Mouse (Mus musculus) layer of hippocampus, postnatal 10 days (tissue): ENCODE data around the gene Wls. TPM values are rescaled to one million over a fixed set of nuclear protein-coding genes. Genes with fewer than 3 reads are reported as not detected.
A peak's percentile ranks its signal among the peaks of the same experiment; 100 is the strongest.

Experiments used
- DNase-seq, 2 experiments: peaks; one replicate each; pipeline ENCODE4 v3.0.0; 2021; ENCODE audit warnings: low spot score in 2 of 2
- long read RNA-seq: library from polyadenylated mRNA; stranded (forward); transcript quantifications from one replicate; pipeline ENCODE4 v2.0.0, GENCODE M21; 2023
- total RNA-seq, 2 experiments: library from RNA; stranded (reverse); gene quantifications; 2 replicates each; pipeline ENCODE4 v1.2.3; 2021

Gene Wls
- total RNA-seq, result 10 to 100 TPM; 21.6 to 25.0 TPM
- long read RNA-seq, transcript Wls-201 (12 exons, 3,559 nt), result major isoform, 20 of 23 reads
- long read RNA-seq, partial matches to known transcripts, result 0 of 23 reads
- long read RNA-seq, other reads (novel, unspliced or antisense), result 2 of 23 reads

GRCm38 (mm10) chr3:159839481-159839880 lies at the start of gene Wls:
TSS of gene Wls (plus strand) at chr3:159839672.
- peak; percentile 36 to 44 for DNase-seq

GRCm38 (mm10) chr3:159789781-159790180 lies 49.7 kb upstream of the Wls start:
- no peak for DNase-seq

- DNase-seq, result no peak
These were observed 7.9 kb upstream of the Wls start for GRCm38 (mm10) chr3:159831535-159831934.

- peak; percentile 20 to 46 for DNase-seq
These were observed 737 bp downstream of the Wls start for GRCm38 (mm10) chr3:159840002-159840816.

GRCm38 (mm10) chr3:159840817-159841390 lies 1.4 kb downstream of the Wls start:
- peak; percentile 12 to 18 for DNase-seq

GRCm38 (mm10) chr3:159841458-159841857 lies 2.0 kb downstream of the Wls start:
- no peak for DNase-seq

- DNase-seq, result no peak
These were observed 3.7 kb downstream of the Wls start for GRCm38 (mm10) chr3:159843135-159843534.

GRCm38 (mm10) chr3:159847410-159848016 lies 8.0 kb downstream of the Wls start:
- no peak for DNase-seq

GRCm38 (mm10) chr3:159848156-159848555 lies 8.7 kb downstream of the Wls start:
- DNase-seq, result no peak

- DNase-seq, result no peak
These were observed 12.0 kb downstream of the Wls start for GRCm38 (mm10) chr3:159851476-159851875.

- no peak for DNase-seq
These were observed 12.5 kb downstream of the Wls start for GRCm38 (mm10) chr3:159851980-159852379.

- DNase-seq, result no peak
These were observed 17.6 kb downstream of the Wls start for GRCm38 (mm10) chr3:159857112-159857511.

- no peak for DNase-seq
These were observed 26.2 kb downstream of the Wls start for GRCm38 (mm10) chr3:159865691-159866090.

GRCm38 (mm10) chr3:159878983-159879382 lies 39.5 kb downstream of the Wls start:
- no peak for DNase-seq

GRCm38 (mm10) chr3:159883325-159883724 lies 43.9 kb downstream of the Wls start:
- no peak for DNase-seq

- no peak for DNase-seq
These were observed 45.3 kb downstream of the Wls start for GRCm38 (mm10) chr3:159884802-159885201.

- DNase-seq, result peak; percentile 63 to 68
These were observed 45.8 kb downstream of the Wls start for GRCm38 (mm10) chr3:159885271-159885670.

- no peak for DNase-seq
These were observed 46.4 kb downstream of the Wls start for GRCm38 (mm10) chr3:159885781-159886400.

GRCm38 (mm10) chr3:159890176-159891056 lies 50.9 kb downstream of the Wls start:
- no peak for DNase-seq

GRCm38 (mm10) chr3:159891057-159891752 lies 51.7 kb downstream of the Wls start:
- no peak for DNase-seq
